Mouse (Mus musculus): ENCODE measurements at regions not wholly inside any gene's neighbourhood (a gene's known extent, or its start where the extent isn't known, plus 50 kb on each side); places are given as distances from the start of the nearest gene placed in this dataset.

GRCm38 (mm10) chr13:54847764-54848183, 58.6 kb downstream of the Tspan17 start:
- Histone ChIP-seq H3K4me2 (ENCODE audit: low read depth, low read length) (no peak overlapping the region), H3K4me3 (ENCODE audit: low read depth, low read length) (no peak overlapping the region), H3K9me3 (ENCODE audit: control insufficient read depth, low read length) (no peaks in the 10 kb centered on the region), H3K27me3 (ENCODE audit: control insufficient read depth, insufficient read depth, low read length) (no peaks in the 10 kb centered on the region), H3K4me1 (ENCODE audit: control insufficient read depth, insufficient read depth, low read length) (0 out of 2 replicates have a peak, but pooled peaks cover 2% of the 10 kb centered on the region), H3K36me3 (ENCODE audit: control insufficient read depth, insufficient read depth, low read length) (no peaks in the 10 kb centered on the region), H3K27ac (ENCODE audit: low read depth, low read length) (no peak overlapping the region), H3K9ac (replicated peaks; ENCODE audit: low read depth, low read length) (no peak overlapping the region)
- no peak for ATAC-seq (ENCODE audit: low read depth)
- 13% methylated on average over 3 of the region's 3 CpGs for WGBS

- no peaks in the 10 kb centered on the region for H3K27me3 ChIP-seq (ENCODE audit: control insufficient read depth, insufficient read depth, low read length)
- H3K36me3 ChIP-seq (ENCODE audit: control insufficient read depth, insufficient read depth, low read length): no peaks in the 10 kb centered on the region
- 59% methylated on average over 4 of the region's 4 CpGs for WGBS
- no peak overlapping the region for H3K9ac ChIP-seq (replicated peaks; ENCODE audit: low read depth, low read length)
- H3K4me3 ChIP-seq (ENCODE audit: low read depth, low read length): no peak overlapping the region
- H3K4me2 ChIP-seq (ENCODE audit: low read depth, low read length): no peak overlapping the region
- 0 out of 2 replicates have a peak, but pooled peaks cover 2% of the 10 kb centered on the region for H3K4me1 ChIP-seq (ENCODE audit: control insufficient read depth, insufficient read depth, low read length)
- H3K9me3 ChIP-seq (ENCODE audit: control insufficient read depth, low read length): no peaks in the 10 kb centered on the region
- H3K27ac ChIP-seq (ENCODE audit: low read depth, low read length): no peak overlapping the region
- ATAC-seq (ENCODE audit: low read depth): no peak
Measured at GRCm38 (mm10) chr13:54851131-54851530, 62.0 kb downstream of the Tspan17 start.

- WGBS: 31% methylated on average over 14 of the region's 14 CpGs
- Histone ChIP-seq H3K9me3 (ENCODE audit: control insufficient read depth, low read length) (no peaks in the 10 kb centered on the region), H3K4me1 (ENCODE audit: control insufficient read depth, insufficient read depth, low read length) (no peaks in the 10 kb centered on the region), H3K36me3 (ENCODE audit: control insufficient read depth, insufficient read depth, low read length) (no peaks in the 10 kb centered on the region), H3K4me2 (ENCODE audit: low read depth, low read length) (no peak overlapping the region), H3K4me3 (ENCODE audit: low read depth, low read length) (no peak overlapping the region), H3K9ac (replicated peaks; ENCODE audit: low read depth, low read length) (no peak overlapping the region), H3K27me3 (ENCODE audit: control insufficient read depth, insufficient read depth, low read length) (no peaks in the 10 kb centered on the region), H3K27ac (ENCODE audit: low read depth, low read length) (no peak overlapping the region)
- no peak for ATAC-seq (ENCODE audit: low read depth)
Measured at GRCm38 (mm10) chr13:54855333-54856238, 66.4 kb downstream of the Tspan17 start.

- H3K4me3 ChIP-seq (ENCODE audit: low read depth, low read length): no peak overlapping the region
- no peaks in the 10 kb centered on the region for H3K4me1 ChIP-seq (ENCODE audit: control insufficient read depth, insufficient read depth, low read length)
- no peaks in the 10 kb centered on the region for H3K27me3 ChIP-seq (ENCODE audit: control insufficient read depth, insufficient read depth, low read length)
- no peak for ATAC-seq (ENCODE audit: low read depth)
- no peak overlapping the region for H3K27ac ChIP-seq (ENCODE audit: low read depth, low read length)
- H3K36me3 ChIP-seq (ENCODE audit: control insufficient read depth, insufficient read depth, low read length): no peaks in the 10 kb centered on the region
- 90% methylated on average over 4 of the region's 4 CpGs for WGBS
- no peak overlapping the region for H3K9ac ChIP-seq (replicated peaks; ENCODE audit: low read depth, low read length)
- no peaks in the 10 kb centered on the region for H3K9me3 ChIP-seq (ENCODE audit: control insufficient read depth, low read length)
- H3K4me2 ChIP-seq (ENCODE audit: low read depth, low read length): no peak overlapping the region
Measured at GRCm38 (mm10) chr13:54862931-54863330, 73.8 kb downstream of the Tspan17 start.

GRCm38 (mm10) chr13:54864048-54864447, 74.9 kb downstream of the Tspan17 start:
- Histone ChIP-seq H3K4me2 (ENCODE audit: low read depth, low read length) (no peak overlapping the region), H3K4me3 (ENCODE audit: low read depth, low read length) (no peak overlapping the region), H3K27me3 (ENCODE audit: control insufficient read depth, insufficient read depth, low read length) (no peaks in the 10 kb centered on the region), H3K36me3 (ENCODE audit: control insufficient read depth, insufficient read depth, low read length) (no peaks in the 10 kb centered on the region), H3K9ac (replicated peaks; ENCODE audit: low read depth, low read length) (no peak overlapping the region), H3K27ac (ENCODE audit: low read depth, low read length) (no peak overlapping the region), H3K9me3 (ENCODE audit: control insufficient read depth, low read length) (no peaks in the 10 kb centered on the region), H3K4me1 (ENCODE audit: control insufficient read depth, insufficient read depth, low read length) (no peaks in the 10 kb centered on the region)
- ATAC-seq (ENCODE audit: low read depth): no peak
- 55% methylated on average over 10 of the region's 10 CpGs for WGBS

GRCm38 (mm10) chr13:54872004-54872403, 77.2 kb upstream of the Unc5a start:
- no peak overlapping the region for H3K4me3 ChIP-seq (ENCODE audit: low read depth, low read length)
- 45% methylated on average over 12 of the region's 12 CpGs for WGBS
- no peaks in the 10 kb centered on the region for H3K9me3 ChIP-seq (ENCODE audit: control insufficient read depth, low read length)
- no peaks in the 10 kb centered on the region for H3K27me3 ChIP-seq (ENCODE audit: control insufficient read depth, insufficient read depth, low read length)
- peaks cover 11% of the 10 kb centered on the region for H3K4me1 ChIP-seq (ENCODE audit: control insufficient read depth, insufficient read depth, low read length)
- H3K36me3 ChIP-seq (ENCODE audit: control insufficient read depth, insufficient read depth, low read length): no peaks in the 10 kb centered on the region
- no peak overlapping the region for H3K27ac ChIP-seq (ENCODE audit: low read depth, low read length)
- ATAC-seq (ENCODE audit: low read depth): no peak
- no peak overlapping the region for H3K4me2 ChIP-seq (ENCODE audit: low read depth, low read length)
- H3K9ac ChIP-seq (replicated peaks; ENCODE audit: low read depth, low read length): no peak overlapping the region

- Histone ChIP-seq H3K4me2 (ENCODE audit: low read depth, low read length) (peak overlapping the region; percentile 46; the same call in 1 of the 2 replicates), H3K9ac (replicated peaks; ENCODE audit: low read depth, low read length) (peak overlapping the region; percentile 39; the same call in 1 of the 2 replicates), H3K36me3 (ENCODE audit: control insufficient read depth, insufficient read depth, low read length) (no peaks in the 10 kb centered on the region), H3K4me1 (ENCODE audit: control insufficient read depth, insufficient read depth, low read length) (peaks cover 11% of the 10 kb centered on the region), H3K27ac (ENCODE audit: low read depth, low read length) (peak overlapping the region; percentile 78; the same call in 1 of the 2 replicates), H3K9me3 (ENCODE audit: control insufficient read depth, low read length) (no peaks in the 10 kb centered on the region), H3K4me3 (ENCODE audit: low read depth, low read length) (no peak overlapping the region), H3K27me3 (ENCODE audit: control insufficient read depth, insufficient read depth, low read length) (no peaks in the 10 kb centered on the region)
- no peak for ATAC-seq (ENCODE audit: low read depth)
- 50% methylated on average over 9 of the region's 9 CpGs for WGBS
Measured at GRCm38 (mm10) chr13:54873882-54874281, 75.3 kb upstream of the Unc5a start.

- H3K4me2 ChIP-seq (ENCODE audit: low read depth, low read length): peak overlapping the region; percentile 46
- peaks cover 11% of the 10 kb centered on the region for H3K4me1 ChIP-seq (ENCODE audit: control insufficient read depth, insufficient read depth, low read length)
- peak overlapping the region; percentile 78 for H3K27ac ChIP-seq (ENCODE audit: low read depth, low read length)
- 1% methylated on average over 38 of the region's 38 CpGs for WGBS
- H3K9me3 ChIP-seq (ENCODE audit: control insufficient read depth, low read length): no peaks in the 10 kb centered on the region
- H3K4me3 ChIP-seq (ENCODE audit: low read depth, low read length): peak overlapping the region; percentile 20; the same call in 1 of the 2 replicates
- H3K27me3 ChIP-seq (ENCODE audit: control insufficient read depth, insufficient read depth, low read length): no peaks in the 10 kb centered on the region
- H3K9ac ChIP-seq (replicated peaks; ENCODE audit: low read depth, low read length): peak overlapping the region; percentile 39
- no peaks in the 10 kb centered on the region for H3K36me3 ChIP-seq (ENCODE audit: control insufficient read depth, insufficient read depth, low read length)
- peak; percentile 69 for ATAC-seq (ENCODE audit: low read depth)
Measured at GRCm38 (mm10) chr13:54874291-54875200, 74.7 kb upstream of the Unc5a start.
